Comparison of ENCODE assay signal across 8 mouse cellular contexts in the genomic region with DNA sequence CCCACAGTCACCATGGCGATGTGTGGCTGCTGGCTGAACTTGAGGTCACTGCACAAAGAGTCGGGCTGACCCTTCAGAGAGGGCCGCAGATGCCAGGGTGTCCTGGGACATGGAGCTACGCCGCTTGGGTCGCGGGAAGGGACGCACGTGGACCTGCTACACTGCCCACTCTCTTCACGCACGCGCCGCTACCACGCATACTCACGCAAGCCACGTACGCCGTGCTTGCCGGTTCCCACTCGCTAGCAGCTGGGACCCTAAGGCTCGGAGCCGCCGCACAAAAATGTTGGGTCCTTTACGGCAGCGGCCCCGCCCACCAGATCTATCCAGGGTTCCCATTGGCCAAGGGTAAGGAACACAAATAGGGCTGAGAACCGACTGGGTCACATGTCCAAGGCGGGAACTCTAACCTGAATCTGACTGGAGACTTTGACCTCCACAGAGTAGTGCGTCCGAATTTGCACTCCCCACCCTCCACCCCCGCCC. TPM values are rescaled to one million over a fixed set of nuclear protein-coding genes. Genes with fewer than 3 reads are reported as not detected.
DNase-seq lines count a peak whose midpoint lies in the region; ATAC-seq and TF ChIP-seq lines count a peak whose summit lies in the region.

Abcb6 (minus strand) TSS at position 288 of the 486 bp plus-strand sequence.

- TF ChIP-seq CTCF in G1E (IDR thresholded peaks at IDR 0.05; ENCODE audit: low read depth, low read length), result no peak
- no peak for TF ChIP-seq CTCF in forebrain, postnatal 0 days (IDR thresholded peaks at IDR 0.05; ENCODE audit: low read depth)

- H3K9me3 ChIP-seq in G1E (replicated peaks), result peaks cover 3% of the 10 kb centered on the region; the same call in 1 of the 2 replicates
- no peaks in the 10 kb centered on the region for H3K9me3 ChIP-seq in forebrain, postnatal 0 days (ENCODE audit: low read length)
- H3K9me3 ChIP-seq in lung, embryonic 15.5 days, result no peaks in the 10 kb centered on the region

- H3K27ac ChIP-seq in forebrain, postnatal 0 days (ENCODE audit: low read depth, low read length), result peak within 1 kb of the TSS; percentile 50; the same call in 1 of the 2 replicates
- H3K27ac ChIP-seq in lung, embryonic 15.5 days, result peak within 1 kb of the TSS; percentile 44; the same call in 1 of the 2 replicates

- peak within 1 kb of the TSS; percentile 100 for H3K4me2 ChIP-seq in forebrain, postnatal 0 days (ENCODE audit: low read depth)
- peak within 1 kb of the TSS; percentile 98 for H3K4me2 ChIP-seq in lung, embryonic 15.5 days

- peak within 1 kb of the TSS; percentile 80 for H3K4me3 ChIP-seq in G1E (ENCODE audit: low read depth, low read length)
- H3K4me3 ChIP-seq in forebrain, postnatal 0 days (ENCODE audit: low read depth, low read length), result peak within 1 kb of the TSS; percentile 58
- H3K4me3 ChIP-seq in lung, embryonic 15.5 days, result peak within 1 kb of the TSS; percentile 66

- peaks cover 63% of the 10 kb centered on the region for H3K4me1 ChIP-seq in G1E (ENCODE audit: insufficient read depth, low read depth, low read length)
- peaks cover 14% of the 10 kb centered on the region for H3K4me1 ChIP-seq in forebrain, postnatal 0 days (ENCODE audit: insufficient read depth)
- peaks cover 17% of the 10 kb centered on the region for H3K4me1 ChIP-seq in lung, embryonic 15.5 days

- ATAC-seq in G1E (ENCODE audit: extremely low read depth, insufficient number of reproducible peaks, low FRiP score, poor library complexity, severe bottlenecking), result peak; percentile 85
- ATAC-seq in forebrain, postnatal 0 days, result peak; percentile 98
- peak; percentile 85 for ATAC-seq in lung, embryonic 15.5 days (ENCODE audit: borderline replicate concordance, extremely low read depth, low FRiP score, low TSS enrichment)

- H3K27me3 ChIP-seq in G1E (ENCODE audit: insufficient read depth, low read length), result no peaks in the 10 kb centered on the region; the same call in 1 of the 2 replicates
- H3K27me3 ChIP-seq in forebrain, postnatal 0 days (ENCODE audit: insufficient read depth, low read length), result no peaks in the 10 kb centered on the region
- H3K27me3 ChIP-seq in lung, embryonic 15.5 days, result no peaks in the 10 kb centered on the region

- DNase-seq in G1E (ENCODE audit: low spot score), result peak; percentile 94
- DNase-seq in cerebellum, adult 18-20 months, result peak; percentile 82 to 87
- DNase-seq in forebrain, postnatal 0 days, result peak; percentile 96
- peak; percentile 88 for DNase-seq in heart, postnatal 4 days
- DNase-seq in layer of hippocampus, adult 8-10 months (ENCODE audit: low spot score in 2 of 2), result peak; percentile 92 to 95
- DNase-seq in ovary, postnatal 10 days (ENCODE audit: low spot score), result peak; percentile 55
- DNase-seq in thymus, postnatal 10 days (ENCODE audit: low spot score in 2 of 2), result peak; percentile 80

- H3K36me3 ChIP-seq in G1E (replicated peaks), result peaks cover 82% of the 10 kb centered on the region
- peaks cover 58% of the 10 kb centered on the region for H3K36me3 ChIP-seq in forebrain, postnatal 0 days (ENCODE audit: insufficient read depth)
- peaks cover 30% of the 10 kb centered on the region for H3K36me3 ChIP-seq in lung, embryonic 15.5 days

- 3% methylated on average over 31 of the region's 31 CpGs for WGBS in forebrain, postnatal 0 days
- whole genome bisulfite sequencing in lung, embryonic 15.5 days, result under 1% methylated on average over 31 of the region's 31 CpGs

- H3K9ac ChIP-seq in forebrain, postnatal 0 days, result peak within 1 kb of the TSS; percentile 64
- peak within 1 kb of the TSS; percentile 49 for H3K9ac ChIP-seq in lung, embryonic 15.5 days

RNA-seq across cellular contexts. Expression of gene Abcb6, which starts in this region (rescaled TPM):
- total RNA-seq in G1E (2014; fragmentation: Nextera tagmentation) (19.5 and 132 TPM in 2 replicates), G1E (2017) (25.0 and 28.1 TPM in 2 replicates)
- polyA plus RNA-seq in G1E (2012), result 5.4 and 9.5 TPM in 2 replicates
- 40.7 and 42.5 TPM in 2 replicates for total RNA-seq in forebrain, postnatal 0 days (2014; rRNA removed)
- 46.0 and 52.5 TPM in 2 replicates for polyA plus RNA-seq in forebrain, postnatal 0 days (2015; fragmentation: Nextera tagmentation; extraction: Ambion mirVana)
- total RNA-seq in heart, postnatal 4 days (2021), result 10 to 100 TPM; 20.0 to 24.1 TPM
- 10 to 100 TPM; 23.6 to 32.0 (median 26.2) TPM for total RNA-seq in layer of hippocampus, adult 8-10 months (2022)
- polyA plus RNA-seq in lung, embryonic 15.5 days (2015; fragmentation: Nextera tagmentation; extraction: Ambion mirVana), result 16.1 and 17.1 TPM in 2 replicates

Comparison
In these comparisons a context has a peak if more than half of its experiments do, and no peak if none do; other contexts are left out.
1. Peak in every context shown above with its lines: DNase-seq, ATAC-seq, H3K4me3 ChIP-seq and H3K27ac ChIP-seq.